Mouse (Mus musculus): ENCODE data around the gene Atxn7l2. TPM values are rescaled to one million over a fixed set of nuclear protein-coding genes. Genes with fewer than 3 reads are reported as not detected.
A peak's percentile ranks its signal among the peaks of the same experiment; 100 is the strongest.

Gene Atxn7l2
- polyA plus RNA-seq, 2 experiments: 1.7 to 2.2 TPM

- WGBS (ENCODE audit: insufficient replicate concordance): 70% methylated on average over 6 of the region's 6 CpGs
- H3K9me3 ChIP-seq (ENCODE audit: control insufficient read depth, low read length): no peaks in the 10 kb centered on the region
Observed at GRCm38 (mm10) chr3:108211845-108212244, 1.1 kb upstream of the Atxn7l2 start.

GRCm38 (mm10) chr3:108209946-108210770 is 576 bp downstream of the Atxn7l2 start:
- peak overlapping the region; percentile 60 for H3K27ac ChIP-seq
- H3K27me3 ChIP-seq (ENCODE audit: control insufficient read depth, insufficient read depth, low read length): no peaks in the 10 kb centered on the region; the same call in 1 of the 2 replicates
- DNase-seq (ENCODE audit: low read depth in 3 of 3, low spot score in 3 of 3) (peak; percentile 80 to 83 (median 81)), ATAC-seq (ENCODE audit: insufficient read depth) (peak; percentile 91)
- H3K4me1 ChIP-seq (replicated peaks; ENCODE audit: control insufficient read depth in 2 of 2, insufficient read depth in 2 of 2, low read length in 1 of 2): peaks cover 9 to 13% of the 10 kb centered on the region in 2 experiments
- no peaks in the 10 kb centered on the region for H3K9me3 ChIP-seq (ENCODE audit: control insufficient read depth, low read length)
- H3K9ac ChIP-seq (replicated peaks): peak overlapping the region; percentile 80
- H3K36me3 ChIP-seq (replicated peaks; ENCODE audit: control insufficient read depth, insufficient read depth, low read depth): no peaks in the 10 kb centered on the region
- H3K4me3 ChIP-seq (ENCODE audit: insufficient read depth in 1 of 2, low read depth in 2 of 2, low read length in 2 of 2): peak overlapping the region; percentile 83 to 90
- WGBS (ENCODE audit: insufficient replicate concordance): under 1% methylated on average over 72 of the region's 72 CpGs
- TF ChIP-seq EP300 (IDR thresholded peaks at IDR 0.05; ENCODE audit: low read depth): no peak
- peak; percentile 29; the same call in 1 of the 2 replicates for TF ChIP-seq CTCF (IDR thresholded peaks at IDR 0.05; ENCODE audit: low read depth)
- H3K4me2 ChIP-seq (ENCODE audit: low read depth): peak overlapping the region; percentile 86

More at GRCm38 (mm10) chr3:108211845-108212244, 1.1 kb upstream of the Atxn7l2 start:
- ATAC-seq (ENCODE audit: insufficient read depth) (no peak), DNase-seq (ENCODE audit: low read depth in 3 of 3, low spot score in 3 of 3) (no peak)
- H3K9ac ChIP-seq (replicated peaks): no peak overlapping the region
- no peak for TF ChIP-seq EP300 (IDR thresholded peaks at IDR 0.05; ENCODE audit: low read depth)
- TF ChIP-seq CTCF (IDR thresholded peaks at IDR 0.05; ENCODE audit: low read depth): no peak
- no peak overlapping the region for H3K4me2 ChIP-seq (ENCODE audit: low read depth)
- H3K27ac ChIP-seq: no peak overlapping the region
- H3K4me1 ChIP-seq (replicated peaks; ENCODE audit: control insufficient read depth in 2 of 2, insufficient read depth in 2 of 2, low read length in 1 of 2): peaks cover 9 to 13% of the 10 kb centered on the region in 2 experiments
- H3K27me3 ChIP-seq (ENCODE audit: control insufficient read depth, insufficient read depth, low read length): no peaks in the 10 kb centered on the region; the same call in 1 of the 2 replicates
- H3K4me3 ChIP-seq (ENCODE audit: insufficient read depth in 1 of 2, low read depth in 2 of 2, low read length in 2 of 2): no peak overlapping the region
- no peaks in the 10 kb centered on the region for H3K36me3 ChIP-seq (replicated peaks; ENCODE audit: control insufficient read depth, insufficient read depth, low read depth)

GRCm38 (mm10) chr3:108209536-108209935 is 1.2 kb downstream of the Atxn7l2 start:
- H3K27ac ChIP-seq: no peak overlapping the region
- ATAC-seq (ENCODE audit: insufficient read depth) (no peak), DNase-seq (ENCODE audit: low read depth in 3 of 3, low spot score in 3 of 3) (no peak)
- H3K9me3 ChIP-seq (ENCODE audit: control insufficient read depth, low read length): no peaks in the 10 kb centered on the region
- H3K27me3 ChIP-seq (ENCODE audit: control insufficient read depth, insufficient read depth, low read length): no peaks in the 10 kb centered on the region; the same call in 1 of the 2 replicates
- peak overlapping the region; percentile 86 for H3K4me2 ChIP-seq (ENCODE audit: low read depth)
- WGBS (ENCODE audit: insufficient replicate concordance): 14% methylated on average over 8 of the region's 8 CpGs
- peak overlapping the region; percentile 80 for H3K9ac ChIP-seq (replicated peaks)
- peak overlapping the region; percentile 83 to 90 for H3K4me3 ChIP-seq (ENCODE audit: insufficient read depth in 1 of 2, low read depth in 2 of 2, low read length in 2 of 2)
- peaks cover 9 to 13% of the 10 kb centered on the region in 2 experiments for H3K4me1 ChIP-seq (replicated peaks; ENCODE audit: control insufficient read depth in 2 of 2, insufficient read depth in 2 of 2, low read length in 1 of 2)
- TF ChIP-seq EP300 (IDR thresholded peaks at IDR 0.05; ENCODE audit: low read depth) (no peak), CTCF (IDR thresholded peaks at IDR 0.05; ENCODE audit: low read depth) (no peak)
- H3K36me3 ChIP-seq (replicated peaks; ENCODE audit: control insufficient read depth, insufficient read depth, low read depth): no peaks in the 10 kb centered on the region

GRCm38 (mm10) chr3:108209001-108209400 is 1.7 kb downstream of the Atxn7l2 start:
- no peaks in the 10 kb centered on the region for H3K36me3 ChIP-seq (replicated peaks; ENCODE audit: control insufficient read depth, insufficient read depth, low read depth)
- WGBS (ENCODE audit: insufficient replicate concordance): 78% methylated on average over 3 of the region's 3 CpGs
- H3K27ac ChIP-seq: no peak overlapping the region
- TF ChIP-seq EP300 (IDR thresholded peaks at IDR 0.05; ENCODE audit: low read depth): no peak
- no peak for TF ChIP-seq CTCF (IDR thresholded peaks at IDR 0.05; ENCODE audit: low read depth)
- H3K4me3 ChIP-seq (ENCODE audit: insufficient read depth in 1 of 2, low read depth in 2 of 2, low read length in 2 of 2): no peak overlapping the region
- H3K27me3 ChIP-seq (ENCODE audit: control insufficient read depth, insufficient read depth, low read length): no peaks in the 10 kb centered on the region; the same call in 1 of the 2 replicates
- peak overlapping the region; percentile 86 for H3K4me2 ChIP-seq (ENCODE audit: low read depth)
- H3K4me1 ChIP-seq (replicated peaks; ENCODE audit: control insufficient read depth in 2 of 2, insufficient read depth in 2 of 2, low read length in 1 of 2): peaks cover 9 to 13% of the 10 kb centered on the region in 2 experiments
- DNase-seq (ENCODE audit: low read depth in 3 of 3, low spot score in 3 of 3) (no peak), ATAC-seq (ENCODE audit: insufficient read depth) (no peak)
- H3K9me3 ChIP-seq (ENCODE audit: control insufficient read depth, low read length): no peaks in the 10 kb centered on the region
- H3K9ac ChIP-seq (replicated peaks): no peak overlapping the region

- TF ChIP-seq EP300 (IDR thresholded peaks at IDR 0.05; ENCODE audit: low read depth): no peak
- TF ChIP-seq CTCF (IDR thresholded peaks at IDR 0.05; ENCODE audit: low read depth): no peak
Observed at GRCm38 (mm10) chr3:108206731-108207375, 3.9 kb downstream of the Atxn7l2 start.

More at GRCm38 (mm10) chr3:108206731-108207375, 3.9 kb downstream of the Atxn7l2 start:
- Histone ChIP-seq H3K9ac (replicated peaks) (no peak overlapping the region), H3K4me3 (ENCODE audit: insufficient read depth in 1 of 2, low read depth in 2 of 2, low read length in 2 of 2) (no peak overlapping the region), H3K4me1 (replicated peaks; ENCODE audit: control insufficient read depth in 2 of 2, insufficient read depth in 2 of 2, low read length in 1 of 2) (peaks cover 9 to 13% of the 10 kb centered on the region in 2 experiments), H3K27ac (no peak overlapping the region), H3K4me2 (ENCODE audit: low read depth) (no peak overlapping the region), H3K9me3 (ENCODE audit: control insufficient read depth, low read length) (no peaks in the 10 kb centered on the region), H3K36me3 (replicated peaks; ENCODE audit: control insufficient read depth, insufficient read depth, low read depth) (no peaks in the 10 kb centered on the region), H3K27me3 (ENCODE audit: control insufficient read depth, insufficient read depth, low read length) (no peaks in the 10 kb centered on the region)
- 79% methylated on average over 15 of the region's 15 CpGs for WGBS (ENCODE audit: insufficient replicate concordance)
- ATAC-seq (ENCODE audit: insufficient read depth) (no peak), DNase-seq (ENCODE audit: low read depth in 3 of 3, low spot score in 3 of 3) (no peak)

All from liver, embryonic 14.5 days (tissue).